Mouse (Mus musculus) brown adipose tissue, adult 24 weeks (tissue): ENCODE data around the gene Hepacam. TPM values are rescaled to one million over a fixed set of nuclear protein-coding genes. Genes with fewer than 3 reads are reported as not detected.

Experiments used
- H3K27ac ChIP-seq: fragments of 200-500 bp; replicated peaks from 2 replicates; pipeline ENCODE4 v1.5.1; 2012; ENCODE audit warnings: low read depth, mild to moderate bottlenecking, low read length
- H3K4me1 ChIP-seq: fragments of 200-500 bp; 2 replicates; pipeline ENCODE4 v1.6.1; 2012; ENCODE audit warnings: low read length, mixed read lengths; ENCODE audit not compliant: control insufficient read depth, insufficient read depth, insufficient read length
- H3K4me3 ChIP-seq: fragments of 200-500 bp; 2 replicates; pipeline ENCODE4 v1.5.1; 2012; ENCODE audit warnings: low read depth, mild to moderate bottlenecking, low read length, moderate library complexity; ENCODE audit not compliant: insufficient read depth
- polyA plus RNA-seq: library from polyadenylated mRNA; stranded (reverse); fragments of >200 nt; gene quantifications from 2 replicates; pipeline ENCODE4 v1.2.4, GENCODE M21; 2012; ENCODE audit not compliant: missing spikeins, insufficient read depth, insufficient read length

The Hepacam gene
- polyA plus RNA-seq, 1 experiment: not detected

DNA sequence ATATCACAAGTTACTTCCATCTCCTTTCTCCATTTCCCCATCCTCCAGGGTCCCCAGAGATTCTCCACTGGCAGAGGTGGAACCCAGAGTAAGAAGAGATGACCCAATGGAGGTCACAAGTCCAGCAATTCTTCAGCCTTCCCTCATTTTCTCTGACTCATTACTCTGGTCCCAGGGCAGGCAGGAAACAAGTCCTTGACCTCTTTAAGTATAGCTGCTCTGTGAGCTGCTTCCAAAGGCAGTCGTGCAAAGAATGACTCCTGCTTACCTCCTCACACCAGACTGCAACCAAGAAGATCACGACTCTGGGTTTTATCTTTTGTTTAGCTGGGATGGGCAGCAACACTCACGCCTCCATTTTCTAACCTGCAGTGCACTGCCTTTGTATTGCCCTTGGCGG is 68.5 kb downstream of the Hepacam start:
- H3K4me1 ChIP-seq: no peaks in the 10 kb centered on the region
- H3K27ac ChIP-seq: no peak overlapping the region
- H3K4me3 ChIP-seq: no peak overlapping the region

Other genes with a start within 250 kb of the Hepacam start
- gene Pknox2, start 219.9 kb upstream of the Hepacam start, polyA plus RNA-seq: 0.92 and 1.7 TPM in 2 replicates
- gene Tmem218, start 159.1 kb upstream of the Hepacam start, polyA plus RNA-seq: 7.1 and 7.5 TPM in 2 replicates
- 1.1 and 1.2 TPM in 2 replicates for gene Slc37a2, start 111.6 kb upstream of the Hepacam start, polyA plus RNA-seq
- gene Ccdc15, start 18.9 kb upstream of the Hepacam start, polyA plus RNA-seq: 1.4 and 1.5 TPM in 2 replicates
- gene Robo4, start 34.5 kb downstream of the Hepacam start, polyA plus RNA-seq: 5.8 and 9.8 TPM in 2 replicates
- gene Robo3, start 65.9 kb downstream of the Hepacam start, polyA plus RNA-seq: not detected in 2 replicates
- gene Msantd2, start 122.0 kb downstream of the Hepacam start, polyA plus RNA-seq: 3.8 and 10.4 TPM in 2 replicates
- gene Esam, start 160.7 kb downstream of the Hepacam start, polyA plus RNA-seq: 15.0 and 29.4 TPM in 2 replicates
- gene Vsig2, start 171.9 kb downstream of the Hepacam start, polyA plus RNA-seq: 2.1 and 5.7 TPM in 2 replicates
- gene Nrgn, start 185.6 kb downstream of the Hepacam start, polyA plus RNA-seq: 4.5 TPM in 1 of 2 replicates, not detected in the other
- gene Siae, start 188.3 kb downstream of the Hepacam start, polyA plus RNA-seq: 11.7 and 12.1 TPM in 2 replicates
- gene Spa17, start 246.4 kb downstream of the Hepacam start, polyA plus RNA-seq: 13.3 and 14.2 TPM in 2 replicates